Mouse (Mus musculus) erythroblast, adult 5-6 weeks (primary cell): ENCODE measurements around the gene Rsbn1l. TPM values are rescaled to one million over a fixed set of nuclear protein-coding genes. Genes with fewer than 3 reads are reported as not detected.

Source experiments
- ATAC-seq: replicated peaks from 2 replicates; pipeline ENCODE4 v1.8.0; 2016; ENCODE audit warnings: moderate number of reproducible peaks, mild to moderate bottlenecking, moderate TSS enrichment, inconsistent platforms; ENCODE audit not compliant: poor library complexity, low FRiP score, severe bottlenecking
- total RNA-seq, 2 experiments: library from RNA; stranded (forward) in 1 of 2; stranded (reverse) in 1 of 2; fragments of 150-400 nt in 1 of 2; fragments of 200-764, 138-1000 nt in 1 of 2; gene quantifications; 2 replicates each; pipeline versions ENCODE4 v1.2.3 to v1.2.4; 2015 to 2017; ENCODE audit warnings: low replicate concordance in 2 of 2

The Rsbn1l gene
- 22.5 and 27.6 TPM in 2 replicates for total RNA-seq (2015; ENCODE audit: low replicate concordance)
- 28.9 and 43.9 TPM in 2 replicates for total RNA-seq (2017; ENCODE audit: low replicate concordance)

GRCm38 (mm10) chr5:20956298-20956697 is at the start of gene Rsbn1l:
Rsbn1l (minus strand) TSS chr5:20956398.
- no peak for ATAC-seq

DNA sequence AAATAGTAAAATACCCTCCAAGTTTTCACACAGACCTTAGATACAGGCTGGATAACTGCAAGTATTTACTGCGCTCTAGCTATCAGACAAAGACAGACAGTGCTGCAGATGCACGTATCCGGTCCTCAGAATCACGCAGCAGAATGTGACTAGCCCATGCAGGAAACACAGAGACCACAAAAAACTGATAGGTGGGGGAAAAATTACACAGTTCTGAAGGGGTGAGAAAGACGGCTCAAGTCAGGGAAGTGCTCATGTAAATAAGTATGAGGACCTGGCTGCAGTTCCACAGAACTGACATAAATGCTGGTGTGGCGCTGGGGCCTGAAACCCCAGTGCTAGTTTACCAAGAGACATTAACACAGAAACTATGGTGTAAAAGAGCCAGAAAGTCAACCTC is 46.5 kb upstream of the Rsbn1l start:
- peak; percentile 58 for ATAC-seq

DNA sequence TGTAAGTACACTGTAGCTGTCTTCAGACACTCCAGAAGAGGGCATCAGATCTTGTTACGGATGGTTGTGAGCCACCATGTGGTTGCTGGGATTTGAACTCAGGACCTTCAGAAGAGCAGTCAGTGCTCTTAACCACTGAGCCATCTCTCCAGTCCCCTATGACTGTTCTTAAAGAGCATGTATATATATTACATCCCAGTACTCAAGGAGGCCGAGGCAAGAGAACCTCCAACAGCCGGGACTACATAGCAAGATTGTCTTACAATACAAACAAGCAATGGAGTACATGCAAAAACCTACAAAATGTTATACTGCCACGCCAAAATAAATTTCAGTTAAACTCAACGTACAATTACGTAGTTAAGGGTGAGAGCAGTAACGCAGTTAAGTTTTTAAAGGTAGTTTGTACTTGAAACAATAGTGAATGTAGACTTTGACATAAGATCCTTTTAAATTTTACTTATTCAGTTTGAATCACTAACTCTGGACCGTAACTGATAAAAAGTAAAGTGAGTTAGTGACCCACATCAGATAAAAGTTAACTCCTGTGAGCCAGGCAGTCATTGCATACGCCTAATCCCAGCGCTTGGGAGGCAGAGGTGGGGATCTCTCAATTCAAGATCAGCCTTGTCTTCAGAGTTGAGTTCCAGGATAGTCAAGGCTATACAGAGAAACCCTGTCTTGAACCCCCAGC is 45.6 kb upstream of the Rsbn1l start:
- no peak for ATAC-seq

DNA sequence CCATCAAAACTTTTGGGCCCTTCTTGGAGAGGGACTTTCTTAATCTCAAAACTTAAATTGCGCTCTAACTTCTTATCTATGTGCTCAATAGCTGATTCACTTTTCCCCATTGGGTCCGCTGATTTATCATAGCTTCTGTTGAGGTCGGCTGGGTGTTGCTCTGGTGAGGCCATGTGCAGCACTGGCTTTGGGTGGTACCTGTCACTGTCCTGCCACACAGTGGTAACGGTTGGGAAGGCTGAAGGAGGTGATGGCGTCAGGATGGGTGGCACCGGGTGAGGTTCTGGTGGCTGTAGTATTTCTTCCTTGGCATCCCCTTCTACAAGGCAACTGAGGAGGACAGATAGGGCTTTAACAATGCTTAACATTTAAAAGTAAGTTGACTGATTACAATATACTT is 42.2 kb upstream of the Rsbn1l start:
- no peak for ATAC-seq

DNA sequence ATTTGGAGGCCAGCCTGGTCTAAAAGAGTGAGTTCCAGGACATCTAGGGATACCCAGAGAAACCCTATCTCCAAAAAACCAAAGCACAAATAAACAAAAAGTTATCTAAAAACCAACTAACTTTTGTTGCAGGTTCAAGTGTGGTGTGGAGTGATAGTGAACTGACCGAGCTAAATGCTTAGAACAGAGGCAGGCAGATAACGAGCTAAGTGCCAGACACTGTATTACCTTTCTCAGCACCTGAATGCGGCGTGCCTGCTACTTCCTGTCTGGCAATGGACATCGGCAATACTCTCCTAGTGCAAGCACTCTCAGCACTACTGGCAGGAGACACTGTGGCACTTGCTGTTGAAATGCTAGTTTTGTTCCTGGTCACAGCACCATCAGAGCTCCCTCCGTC is 41.4 kb upstream of the Rsbn1l start:
- ATAC-seq, result no peak

DNA sequence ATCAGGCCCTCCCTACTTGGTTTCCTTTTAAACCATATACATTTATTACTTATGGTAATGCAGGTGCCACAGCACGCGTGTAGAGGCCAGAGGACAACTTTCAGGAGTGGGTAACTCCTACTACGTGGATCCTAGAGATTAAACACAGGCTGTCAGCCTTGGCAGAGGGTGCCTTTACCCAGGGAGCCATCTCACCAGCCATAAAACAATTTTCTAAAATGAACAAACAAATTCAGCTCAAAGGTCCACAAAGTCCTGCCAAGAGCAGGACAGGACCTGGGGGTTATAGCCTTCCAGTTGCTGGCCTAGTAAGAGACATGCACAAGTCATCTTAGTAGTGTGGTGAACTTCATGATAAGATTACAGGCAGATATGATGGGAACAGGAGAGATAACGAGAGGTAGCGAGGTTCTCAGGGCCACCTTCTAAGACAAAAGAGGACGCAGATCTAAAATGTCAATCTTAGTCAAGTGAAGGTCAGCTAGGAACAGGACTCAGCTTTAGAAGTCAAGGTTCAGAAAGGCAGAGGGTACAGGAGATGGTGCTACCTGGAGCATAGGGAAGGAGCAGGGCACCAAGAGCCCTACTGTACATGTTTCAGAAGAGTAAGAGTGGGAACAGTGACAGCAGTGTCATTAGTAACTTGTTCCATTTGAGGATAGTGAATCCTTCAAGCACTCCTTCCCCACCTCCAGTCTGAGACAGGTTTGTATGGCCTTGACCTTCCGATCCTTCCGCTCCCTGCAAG is 34.0 kb upstream of the Rsbn1l start:
- no peak for ATAC-seq

- ATAC-seq, result no peak
Measured at GRCm38 (mm10) chr5:20986271-20986670, 30.1 kb upstream of the Rsbn1l start.

DNA sequence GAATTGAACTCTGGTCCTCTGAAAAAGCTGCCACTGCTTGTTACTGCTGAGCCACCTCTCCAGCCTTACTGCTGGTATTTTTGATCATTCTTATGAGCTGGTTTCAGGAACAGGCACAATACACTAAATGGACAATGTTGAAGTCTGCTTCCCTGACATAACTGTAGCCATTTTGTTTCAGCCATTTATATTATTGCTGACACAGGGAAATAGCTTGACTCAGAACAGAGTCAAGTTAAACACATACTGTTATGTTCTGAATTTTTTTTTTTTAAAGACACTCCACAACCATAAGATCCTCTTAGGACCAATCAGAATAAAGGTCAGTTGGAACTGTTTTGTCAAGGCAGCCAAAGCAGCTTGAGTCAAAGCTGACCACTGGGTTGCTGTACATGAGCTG is 27.3 kb upstream of the Rsbn1l start:
- no peak for ATAC-seq

- ATAC-seq, result no peak
Measured at GRCm38 (mm10) chr5:20974690-20975089, 18.5 kb upstream of the Rsbn1l start.

- no peak for ATAC-seq
Measured at GRCm38 (mm10) chr5:20973999-20974398, 17.8 kb upstream of the Rsbn1l start.

GRCm38 (mm10) chr5:20973069-20973468 is 16.9 kb upstream of the Rsbn1l start:
- ATAC-seq, result no peak

GRCm38 (mm10) chr5:20968963-20969362 is 12.8 kb upstream of the Rsbn1l start:
- peak; percentile 49; the same call in 1 of the 2 replicates for ATAC-seq

- no peak for ATAC-seq
Measured at GRCm38 (mm10) chr5:20968493-20968892, 12.3 kb upstream of the Rsbn1l start.

- no peak for ATAC-seq
Measured at GRCm38 (mm10) chr5:20967942-20968341, 11.7 kb upstream of the Rsbn1l start.

DNA sequence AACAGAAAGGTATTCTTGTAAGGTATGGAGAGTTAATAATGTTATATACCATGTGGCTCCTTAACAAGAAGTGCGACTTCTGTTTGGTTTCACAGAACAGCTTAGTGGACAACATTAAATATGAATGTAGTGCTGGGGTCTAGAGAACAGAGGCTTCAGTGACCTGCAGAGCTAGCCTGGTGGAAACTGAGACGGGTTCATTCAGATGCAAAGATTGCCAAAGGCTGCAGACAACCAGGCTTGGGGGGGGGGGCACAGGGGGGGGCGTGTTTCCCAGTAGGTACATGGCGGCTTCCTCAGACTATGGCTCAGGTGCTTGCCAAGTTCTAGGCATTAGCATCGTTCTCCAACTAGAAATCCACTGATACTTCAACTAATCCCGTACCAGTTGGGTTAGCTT is 8.2 kb upstream of the Rsbn1l start:
- ATAC-seq, result no peak

DNA sequence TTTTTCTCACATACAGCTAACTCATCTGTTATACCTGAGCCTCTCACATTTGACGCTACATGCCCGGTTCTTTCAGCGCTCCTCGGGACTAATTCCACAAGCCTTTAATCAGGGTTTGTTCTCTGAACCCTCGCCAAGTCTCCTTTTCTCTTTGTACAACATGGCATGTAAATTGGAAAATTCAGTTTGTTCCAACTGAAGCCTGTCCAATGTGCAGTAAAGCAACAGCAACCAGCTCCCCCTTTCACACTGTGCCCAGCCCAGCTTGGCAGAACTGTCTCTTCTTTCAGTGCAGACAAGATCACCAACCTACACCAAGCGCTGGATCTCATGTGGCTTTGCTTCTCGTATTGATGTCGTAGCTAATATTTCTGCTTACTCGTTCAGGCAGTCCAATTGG is 7.1 kb upstream of the Rsbn1l start:
- ATAC-seq, result no peak

DNA sequence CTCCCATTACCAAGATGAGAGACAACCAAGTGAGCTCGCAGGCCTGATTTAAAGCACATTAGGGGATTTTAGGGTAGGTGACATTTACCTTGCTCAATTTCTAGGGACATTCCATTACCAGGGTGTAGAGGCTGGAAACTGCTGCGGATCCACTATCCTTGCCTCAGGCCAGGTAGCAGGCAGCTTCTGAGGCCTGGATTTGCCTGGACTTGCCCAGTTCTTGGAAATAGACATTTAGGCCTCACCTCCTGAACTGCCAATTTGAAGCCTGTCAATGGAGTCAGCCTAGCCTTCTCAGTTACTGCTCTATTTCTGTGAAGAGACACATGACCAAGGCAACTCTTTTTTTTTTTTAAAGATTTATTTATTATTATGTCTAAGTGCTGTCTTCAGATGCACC is 4.7 kb upstream of the Rsbn1l start:
- ATAC-seq, result no peak

DNA sequence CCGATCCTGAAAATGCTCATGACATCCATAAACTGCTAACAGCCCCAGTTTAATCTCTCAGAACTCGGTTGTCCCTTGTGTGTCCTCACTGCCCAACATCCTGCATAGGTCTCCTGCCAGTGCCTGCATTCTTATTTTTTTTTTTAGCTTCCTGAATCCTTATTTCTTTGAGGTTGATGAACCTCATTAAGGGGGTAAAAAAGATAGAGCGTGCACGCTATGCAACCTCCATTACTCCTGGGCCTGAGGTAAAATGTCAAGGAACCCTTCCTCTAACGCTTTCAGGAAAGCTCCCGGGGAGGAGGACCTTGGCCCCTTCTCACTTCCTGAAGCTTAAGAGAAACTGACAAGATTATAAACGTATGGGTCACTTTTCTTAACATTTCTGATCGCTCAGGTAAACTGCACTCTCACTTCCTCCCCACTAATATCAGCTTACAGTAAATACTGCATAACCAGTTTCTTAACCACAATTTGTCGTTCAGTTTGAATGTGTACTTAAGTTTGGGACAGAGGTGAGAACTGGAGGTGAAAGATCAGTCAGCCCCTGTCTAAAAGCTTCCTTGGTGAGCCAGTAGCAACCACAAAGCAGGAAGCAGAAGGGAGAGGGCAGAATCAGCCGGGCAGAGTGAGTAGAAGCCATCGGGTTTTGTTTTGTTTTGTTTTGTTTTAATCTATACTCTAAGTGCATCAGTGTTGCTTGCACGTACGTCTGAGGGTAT is 923 bp downstream of the Rsbn1l start:
- no peak for ATAC-seq

GRCm38 (mm10) chr5:20952337-20952925 is 3.8 kb downstream of the Rsbn1l start:
- no peak for ATAC-seq

DNA sequence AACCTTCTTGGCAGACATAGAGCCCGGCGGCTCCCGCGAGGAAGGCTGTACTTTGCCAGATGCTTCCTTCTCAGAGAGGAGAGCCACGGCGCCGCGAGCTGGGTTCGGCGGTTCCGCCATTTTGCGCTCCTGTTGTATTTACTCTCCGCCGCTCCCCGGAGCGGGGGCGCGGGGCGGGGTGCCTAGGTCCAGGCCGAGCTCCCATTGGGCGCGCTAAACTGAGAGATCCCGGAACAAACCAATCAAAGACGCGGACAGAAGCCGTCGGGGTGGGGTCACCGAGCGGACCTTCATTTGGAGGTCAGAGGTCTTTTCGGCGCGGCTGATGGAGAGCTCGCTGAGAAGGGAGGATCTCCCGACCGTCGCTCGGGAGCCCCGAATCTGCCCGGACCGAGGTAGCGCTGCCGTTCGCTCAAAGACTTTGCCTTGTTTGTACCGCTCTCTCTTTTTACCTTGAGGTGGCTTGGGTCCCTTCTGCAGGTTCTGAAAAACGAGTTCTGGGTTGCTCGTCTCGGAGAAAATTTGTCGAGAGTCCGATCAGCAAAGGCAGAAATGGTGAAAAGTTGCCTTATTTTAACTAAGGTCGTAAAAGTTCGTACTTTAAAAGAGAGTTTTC is 4.4 kb downstream of the Rsbn1l start:
- ATAC-seq, result peak; percentile 94
